In the genomic region with DNA sequence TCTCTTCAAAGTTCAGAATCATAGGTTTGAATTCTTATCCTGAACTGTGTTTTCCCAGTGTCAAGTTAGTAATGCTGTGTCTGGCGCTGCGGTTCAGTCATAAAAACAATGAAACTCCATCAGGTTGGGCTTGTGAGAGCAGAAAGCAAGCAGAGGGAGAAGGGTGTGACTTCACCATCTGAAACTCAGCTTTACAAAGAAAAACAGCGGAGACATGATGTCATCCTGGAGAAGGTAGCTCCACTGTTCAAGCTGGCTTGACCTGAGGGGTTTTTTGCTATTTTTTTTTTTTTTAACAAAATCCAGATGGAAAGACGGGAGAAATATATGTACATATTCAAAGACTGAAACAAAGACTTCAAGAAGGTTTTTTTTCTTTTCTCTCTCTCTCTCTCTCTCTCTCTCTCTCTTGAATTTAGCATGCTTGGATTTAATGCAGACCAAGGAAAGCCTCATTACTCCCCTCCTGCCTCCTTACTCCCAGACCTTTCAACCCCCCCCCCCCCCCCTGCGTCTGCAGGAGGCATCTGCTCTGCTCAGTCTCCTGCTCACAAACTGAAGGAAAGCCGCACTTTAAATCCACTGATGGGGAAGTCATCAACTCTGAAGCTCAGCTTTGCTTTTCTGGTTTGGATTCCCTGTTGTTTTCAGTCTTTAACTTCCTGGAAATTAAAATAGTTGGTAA, we compare ENCODE assay signal across 15 mouse cellular contexts.
DNase-seq lines count a peak whose midpoint lies in the region; ATAC-seq and TF ChIP-seq lines count a peak whose summit lies in the region.
"Had no signal": no experiment of that assay in that cellular context is flagged by ENCODE, and none has a peak within 500 bp of the region (broad histone marks: within the 10 kb centered on the region; RNA-seq: fewer than 3 reads in every experiment).

No protein-coding gene starts in this region.

- no peak overlapping the region for H3K9ac ChIP-seq in lung, embryonic 14.5 days
- H3K9ac ChIP-seq in forebrain, embryonic 11.5 days (ENCODE audit: low read length) = no peak overlapping the region
- H3K9ac ChIP-seq in limb, embryonic 14.5 days (ENCODE audit: low read depth, low read length, severe bottlenecking) = peak overlapping the region; percentile 36
- H3K9ac ChIP-seq: liver, embryonic 12.5 days had no signal

- 41% methylated on average over 6 of the region's 6 CpGs for WGBS in lung, embryonic 14.5 days
- 38% methylated on average over 5 of the region's 6 CpGs for WGBS in forebrain, embryonic 11.5 days
- WGBS in limb, embryonic 14.5 days = 6% methylated on average over 6 of the region's 6 CpGs

- no peaks in the 10 kb centered on the region for H3K36me3 ChIP-seq in lung, embryonic 14.5 days (ENCODE audit: insufficient read depth)
- no peaks in the 10 kb centered on the region for H3K36me3 ChIP-seq in forebrain, embryonic 11.5 days (ENCODE audit: control insufficient read depth, insufficient read depth, low read length)
- no peaks in the 10 kb centered on the region for H3K36me3 ChIP-seq in limb, embryonic 14.5 days (ENCODE audit: control insufficient read depth, insufficient read depth, low read length)
- H3K36me3 ChIP-seq: liver, embryonic 12.5 days had no signal

- H3K27me3 ChIP-seq in lung, embryonic 14.5 days (ENCODE audit: insufficient read depth, low read length) = no peaks in the 10 kb centered on the region
- H3K27me3 ChIP-seq in forebrain, embryonic 11.5 days (ENCODE audit: control insufficient read depth, insufficient read depth, low read length) = no peaks in the 10 kb centered on the region
- H3K27me3 ChIP-seq in limb, embryonic 14.5 days (ENCODE audit: control insufficient read depth, insufficient read depth, low read length) = no peaks in the 10 kb centered on the region
- H3K27me3 ChIP-seq: CH12.LX; liver, embryonic 12.5 days had no signal

- DNase-seq in lung, embryonic 14.5 days = peak; percentile 20
- DNase-seq in lung, adult 18-20 months = no peak
- DNase-seq in embryo, embryonic 11 days = peak; percentile 59
- peak; percentile 54 for DNase-seq in forebrain, embryonic 11.5 days (ENCODE audit: low spot score)
- peak; percentile 85 for DNase-seq in limb, embryonic 14.5 days (ENCODE audit: low spot score)
- DNase-seq in cerebellum, postnatal 14 days = no peak
- DNase-seq in MN1 (ENCODE audit: low spot score) = no peak
- no peak for DNase-seq in cerebellum, postnatal 36 days
- DNase-seq: adrenal gland, postnatal 25 days; cerebellum, adult 11-12 months; heart, adult 2 months; lung, postnatal 4 days had no signal

- no peak for TF ChIP-seq POLR2A in limb, embryonic 14.5 days (IDR thresholded peaks at IDR 0.05; ENCODE audit: borderline replicate concordance, extremely low read depth, insufficient read depth, insufficient read length)

- TF ChIP-seq CTCF in lung, embryonic 14.5 days (IDR thresholded peaks at IDR 0.05; ENCODE audit: low read depth) = no peak

- no peaks in the 10 kb centered on the region for H3K9me3 ChIP-seq in lung, embryonic 14.5 days (ENCODE audit: low read depth, low read length)
- H3K9me3 ChIP-seq in forebrain, embryonic 11.5 days (ENCODE audit: control insufficient read depth, low read length) = no peaks in the 10 kb centered on the region
- no peaks in the 10 kb centered on the region for H3K9me3 ChIP-seq in limb, embryonic 14.5 days (ENCODE audit: control insufficient read depth, low read length)
- H3K9me3 ChIP-seq: liver, embryonic 12.5 days had no signal

- no peak overlapping the region for H3K4me3 ChIP-seq in lung, embryonic 14.5 days (ENCODE audit: low read depth, low read length)
- H3K4me3 ChIP-seq in forebrain, embryonic 11.5 days (ENCODE audit: low read depth, low read length) = no peak overlapping the region
- no peak overlapping the region for H3K4me3 ChIP-seq in limb, embryonic 14.5 days (replicated peaks; ENCODE audit: low read length)
- H3K4me3 ChIP-seq: heart, adult 2 months; liver, embryonic 12.5 days had no signal

- no peak overlapping the region for H3K4me2 ChIP-seq in lung, embryonic 14.5 days
- H3K4me2 ChIP-seq in forebrain, embryonic 11.5 days (ENCODE audit: low read depth, low read length, severe bottlenecking) = no peak overlapping the region
- H3K4me2 ChIP-seq in limb, embryonic 14.5 days (replicated peaks; ENCODE audit: low read depth, low read length, severe bottlenecking) = peak overlapping the region; percentile 29; the same call in 1 of the 2 replicates
- H3K4me2 ChIP-seq: liver, embryonic 12.5 days had no signal

- no peaks in the 10 kb centered on the region for H3K4me1 ChIP-seq in lung, embryonic 14.5 days (ENCODE audit: insufficient read depth)
- H3K4me1 ChIP-seq in forebrain, embryonic 11.5 days (replicated peaks; ENCODE audit: control insufficient read depth, insufficient read depth, low read length) = no peaks in the 10 kb centered on the region
- peaks cover 15% of the 10 kb centered on the region for H3K4me1 ChIP-seq in limb, embryonic 14.5 days (ENCODE audit: control insufficient read depth, insufficient read depth, low read length)
- H3K4me1 ChIP-seq: liver, embryonic 12.5 days had no signal

- no peak overlapping the region; the same call in 1 of the 2 replicates for H3K27ac ChIP-seq in lung, embryonic 14.5 days (ENCODE audit: low read depth)
- no peak overlapping the region; the same call in 1 of the 2 replicates for H3K27ac ChIP-seq in forebrain, embryonic 11.5 days (ENCODE audit: low read depth, low read length)
- H3K27ac ChIP-seq in limb, embryonic 14.5 days (replicated peaks; ENCODE audit: low read depth, low read length) = peak overlapping the region; percentile 89
- H3K27ac ChIP-seq: heart, adult 2 months; liver, embryonic 12.5 days had no signal

- ATAC-seq in lung, embryonic 14.5 days (ENCODE audit: insufficient read depth) = no peak
- ATAC-seq in forebrain, embryonic 11.5 days (replicated peaks; ENCODE audit: low FRiP score) = peak; percentile 63; the same call in 1 of the 2 replicates
- peak; percentile 95 for ATAC-seq in limb, embryonic 14.5 days (ENCODE audit: low FRiP score, low read depth)
- ATAC-seq: intestine, embryonic 16.5 days; liver, embryonic 12.5 days had no signal

Comparison
In these comparisons a context has a peak if more than half of its experiments do, and no peak if none do; other contexts are left out.
1. DNase-seq: peak in lung, embryonic 14.5 days (single experiment), embryo, embryonic 11 days (single experiment), forebrain, embryonic 11.5 days (single experiment) and limb, embryonic 14.5 days (single experiment); none in lung, adult 18-20 months (0 of 2), cerebellum, postnatal 14 days (0 of 2), MN1 (single experiment) and cerebellum, postnatal 36 days (0 of 2).